Mouse (Mus musculus) cortical plate, adult 2 months (tissue): ENCODE results near the gene Cc2d2a. TPM values are rescaled to one million over a fixed set of nuclear protein-coding genes. Genes with fewer than 3 reads are reported as not detected.
A peak's percentile ranks its signal among the peaks of the same experiment; 100 is the strongest.

ENCODE experiments used
- H3K27ac ChIP-seq: fragments of 200-500 bp; 2 replicates; pipeline ENCODE4 v1.5.1; 2012; ENCODE audit warnings: low read length, control low read depth, inconsistent platforms; ENCODE audit not compliant: insufficient read depth
- H3K4me1 ChIP-seq: fragments of 200-500 bp; 2 replicates; pipeline ENCODE4 v1.6.1; 2011; ENCODE audit warnings: low read length; ENCODE audit not compliant: control insufficient read depth, insufficient read depth
- H3K4me3 ChIP-seq: fragments of 200-500 bp; 2 replicates; pipeline ENCODE4 v1.5.1; 2011; ENCODE audit warnings: mild to moderate bottlenecking, low read length, control low read depth; ENCODE audit not compliant: insufficient read depth
- CTCF ChIP-seq: fragments of 200-500 bp; IDR thresholded peaks from 2 replicates; pipeline ENCODE4 v1.5.1; 2011; ENCODE audit warnings: mild to moderate bottlenecking, control low read depth, low read length; ENCODE audit not compliant: insufficient read depth; ENCODE audit errors: extremely low read depth
- POLR2A ChIP-seq: fragments of 200-500 bp; IDR thresholded peaks from 2 replicates; pipeline ENCODE4 v1.6.1; 2011; ENCODE audit warnings: mild to moderate bottlenecking, low read length, control low read depth; ENCODE audit not compliant: insufficient read depth; ENCODE audit errors: extremely low read depth
- polyA plus RNA-seq: library from polyadenylated mRNA; depleted of rRNA; stranded (reverse); fragments of >200 nt; gene quantifications from 2 replicates; pipeline ENCODE4 v1.2.3, GENCODE M21; 2012

Cc2d2a gene
- polyA plus RNA-seq, 1 experiment: 16.3 TPM

GRCm38 (mm10) chr5:43770618-43771354, 108.6 kb downstream of the Cc2d2a start:
- H3K27ac ChIP-seq: no peak overlapping the region
- H3K4me1 ChIP-seq: no peaks in the 10 kb centered on the region; the same call in 1 of the 2 replicates
- no peak for TF ChIP-seq CTCF
- no peak overlapping the region for H3K4me3 ChIP-seq

- no peak overlapping the region for H3K27ac ChIP-seq
- H3K4me1 ChIP-seq: no peaks in the 10 kb centered on the region; the same call in 1 of the 2 replicates
- H3K4me3 ChIP-seq: no peak overlapping the region
- TF ChIP-seq CTCF (no peak), POLR2A (no peak)
Measured at GRCm38 (mm10) chr5:43771555-43771954, 109.4 kb downstream of the Cc2d2a start.

GRCm38 (mm10) chr5:43776407-43776806, 114.3 kb downstream of the Cc2d2a start:
- Histone ChIP-seq H3K4me3 (no peak overlapping the region), H3K4me1 (peaks cover 4% of the 10 kb centered on the region), H3K27ac (no peak overlapping the region)
- TF ChIP-seq CTCF (no peak), POLR2A (no peak)

- peaks cover 4% of the 10 kb centered on the region for H3K4me1 ChIP-seq
- no peak overlapping the region for H3K4me3 ChIP-seq
- TF ChIP-seq CTCF (no peak), POLR2A (no peak)
- H3K27ac ChIP-seq: no peak overlapping the region
Measured at GRCm38 (mm10) chr5:43776993-43777392, 114.8 kb downstream of the Cc2d2a start.

- peaks cover 4% of the 10 kb centered on the region for H3K4me1 ChIP-seq
- no peak overlapping the region for H3K27ac ChIP-seq
- TF ChIP-seq POLR2A: no peak
- TF ChIP-seq CTCF: no peak
- no peak overlapping the region for H3K4me3 ChIP-seq
Measured at GRCm38 (mm10) chr5:43778583-43778982, 116.4 kb downstream of the Cc2d2a start.

- TF ChIP-seq CTCF (no peak), POLR2A (no peak)
- peak overlapping the region; percentile 83 for H3K4me3 ChIP-seq
- peaks cover 4% of the 10 kb centered on the region for H3K4me1 ChIP-seq
- peak overlapping the region; percentile 98 for H3K27ac ChIP-seq
Measured at GRCm38 (mm10) chr5:43781423-43781976, 119.4 kb downstream of the Cc2d2a start.

- TF ChIP-seq CTCF: no peak
- TF ChIP-seq POLR2A: peak; percentile 86
- H3K27ac ChIP-seq: peak overlapping the region; percentile 98
- peak overlapping the region; percentile 83 for H3K4me3 ChIP-seq
- H3K4me1 ChIP-seq: peaks cover 4% of the 10 kb centered on the region
Measured at GRCm38 (mm10) chr5:43781977-43782930, 120.1 kb downstream of the Cc2d2a start.

GRCm38 (mm10) chr5:43783996-43784395, 121.8 kb downstream of the Cc2d2a start:
- H3K4me3 ChIP-seq: no peak overlapping the region
- H3K4me1 ChIP-seq: peaks cover 4% of the 10 kb centered on the region
- TF ChIP-seq CTCF (no peak), POLR2A (no peak)
- no peak overlapping the region for H3K27ac ChIP-seq

GRCm38 (mm10) chr5:43786607-43787006, 124.5 kb downstream of the Cc2d2a start:
- H3K4me1 ChIP-seq: no peaks in the 10 kb centered on the region
- TF ChIP-seq CTCF (no peak), POLR2A (no peak)

More at GRCm38 (mm10) chr5:43786607-43787006, 124.5 kb downstream of the Cc2d2a start:
- Histone ChIP-seq H3K27ac (no peak overlapping the region), H3K4me3 (no peak overlapping the region)
